Mouse (Mus musculus) thymus, postnatal 14 days (tissue): ENCODE results near the gene 4930449I24Rik.
A peak's percentile ranks its signal among the peaks of the same experiment; 100 is the strongest.
"Not testable (repeated sequence)": the region's sequence is repeated elsewhere in the genome, so short reads cannot be mapped to it uniquely, and the experiment has no call there.

Source experiments
- DNase-seq: peaks from one replicate; pipeline ENCODE4 v3.0.0; 2021

The 4930449I24Rik gene

DNA sequence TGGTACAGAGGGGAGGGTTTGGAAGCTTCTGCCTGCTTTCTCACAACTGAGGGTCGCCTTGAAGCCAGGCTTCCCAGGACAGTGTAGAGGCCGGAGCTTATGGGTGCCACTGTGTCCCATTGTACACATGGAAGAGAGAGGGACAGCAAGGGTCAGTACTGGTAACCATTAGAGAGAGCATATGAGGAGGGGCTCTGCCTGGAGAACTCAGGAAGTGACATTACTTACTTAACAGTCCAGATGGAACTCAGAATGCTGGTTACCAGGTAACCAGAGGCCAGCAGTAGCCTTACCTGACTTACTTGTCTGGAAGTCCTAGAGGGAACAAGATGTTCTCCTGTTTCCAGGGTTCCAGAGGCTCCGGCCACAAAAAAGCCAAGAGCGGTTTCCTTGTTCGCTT lies at the start of gene 4930449I24Rik:
Gene 4930449I24Rik, plus strand, starts transcription at position 301 of the 400 bp plus-strand sequence.
- DNase-seq, result not testable (repeated sequence)

DNA sequence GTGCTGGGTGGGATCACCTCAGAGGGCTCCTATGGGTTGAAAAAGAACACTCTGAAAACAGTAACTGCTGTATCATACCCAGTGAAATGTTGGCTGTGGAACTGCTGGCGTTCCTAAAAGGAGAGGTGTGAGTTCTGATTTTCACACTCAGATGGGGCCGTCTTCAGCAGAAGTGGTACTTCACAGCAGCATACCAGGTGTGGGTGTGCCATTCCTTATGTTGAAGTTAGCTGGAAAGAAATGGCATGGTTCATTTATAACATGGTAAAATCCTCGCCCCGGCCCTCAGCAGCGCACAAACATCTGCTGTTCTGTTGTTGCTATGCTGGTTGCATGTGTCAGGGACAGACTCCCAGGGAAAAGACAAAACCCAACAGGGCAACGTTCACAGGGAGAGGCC lies 48.6 kb upstream of the 4930449I24Rik start:
- DNase-seq, result no peak

DNA sequence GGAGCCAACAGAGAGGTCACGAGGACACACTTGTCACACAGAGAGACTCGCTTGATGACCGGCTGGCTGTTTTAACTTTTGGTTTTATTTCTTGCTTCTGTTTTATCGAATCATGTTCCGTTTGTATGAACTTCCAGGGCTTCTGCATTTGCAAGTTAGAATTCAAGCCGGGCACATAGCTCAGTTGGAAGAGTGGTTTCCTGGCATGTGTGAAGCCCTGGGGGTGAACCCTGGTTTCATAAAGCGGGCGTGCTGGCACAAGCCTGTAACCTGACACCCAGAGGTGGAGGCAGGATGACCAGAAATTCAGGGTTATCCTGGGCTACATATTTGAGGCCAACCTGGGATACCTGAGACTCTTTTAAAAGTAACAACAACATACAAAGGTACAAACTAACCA lies 40.6 kb upstream of the 4930449I24Rik start:
- no peak for DNase-seq

DNA sequence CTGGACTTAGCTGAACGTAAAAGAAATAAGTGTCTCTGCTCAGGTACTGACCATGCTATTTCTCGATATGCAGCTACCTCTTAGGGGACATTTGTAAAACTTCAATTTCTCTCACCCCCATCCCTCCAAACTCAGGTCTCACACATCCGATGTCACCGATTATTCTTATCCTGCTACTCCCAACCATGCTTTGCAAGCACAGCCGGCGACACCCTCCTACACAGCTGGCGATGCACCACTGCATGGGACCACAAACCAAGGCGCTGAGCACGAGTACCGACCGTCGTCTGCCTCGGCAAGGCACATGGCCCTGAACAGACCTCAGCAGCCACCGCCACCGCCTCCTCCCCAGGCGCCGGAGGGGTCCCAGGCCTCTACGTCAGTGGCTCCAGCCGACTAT lies 35.5 kb upstream of the 4930449I24Rik start:
- no peak for DNase-seq

DNA sequence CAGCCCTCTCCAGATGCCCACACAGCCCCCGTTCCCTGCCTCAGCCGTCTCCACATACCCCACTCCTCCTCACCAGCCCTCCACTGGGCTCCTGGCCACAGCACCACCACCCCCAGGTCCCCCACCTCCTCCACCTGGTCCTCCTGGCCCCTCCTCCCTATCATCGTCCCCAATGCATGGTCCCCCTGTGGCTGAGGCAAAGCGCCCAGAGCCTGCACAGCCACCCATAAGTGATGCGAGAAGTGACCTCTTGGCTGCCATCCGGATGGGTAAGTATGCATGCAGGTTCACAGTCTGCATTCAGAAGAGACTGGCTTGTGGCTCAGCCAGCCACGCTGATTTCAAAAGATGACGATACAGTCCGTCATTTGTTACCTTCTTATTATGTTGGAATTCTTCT lies 33.9 kb upstream of the 4930449I24Rik start:
- no peak for DNase-seq

DNA sequence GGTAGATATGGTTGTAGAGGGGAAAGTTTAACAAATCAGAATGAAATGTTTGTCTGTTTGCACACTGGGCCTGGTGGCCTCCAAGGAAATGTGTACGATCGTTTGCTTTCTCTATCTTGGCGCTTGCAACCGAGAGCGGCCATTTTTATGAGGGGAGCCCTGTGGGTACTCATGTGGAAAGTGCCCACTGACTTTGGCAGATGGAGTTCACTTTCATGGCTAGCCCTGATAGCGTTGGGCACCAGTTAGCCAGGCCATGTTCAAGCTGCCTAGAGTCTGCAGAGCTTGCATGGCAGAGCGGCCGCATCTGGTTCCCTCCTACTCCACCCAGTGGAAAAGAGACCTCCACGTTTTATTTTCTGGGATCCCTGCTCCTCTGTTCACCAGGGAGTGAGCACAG lies 31.4 kb upstream of the 4930449I24Rik start:
- DNase-seq, result no peak

DNA sequence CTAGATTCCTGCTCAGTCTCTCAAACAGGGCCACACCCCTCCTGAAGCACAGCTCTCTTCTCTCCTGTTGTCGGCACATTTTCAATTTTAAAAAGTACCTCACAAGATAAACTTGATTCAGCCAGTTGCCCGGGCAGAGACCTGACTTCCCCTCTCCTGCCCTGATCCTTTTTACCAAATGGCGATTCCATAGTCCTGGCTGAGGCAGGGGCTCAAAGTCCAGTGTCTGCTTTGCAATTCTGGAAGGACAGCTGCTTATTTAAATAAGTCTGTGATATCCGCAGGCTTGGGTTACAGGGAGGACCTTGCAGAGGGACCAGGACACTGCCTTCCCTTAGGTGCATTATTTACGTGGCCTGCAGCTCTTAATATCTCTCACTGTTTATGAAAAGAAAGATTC lies 30.9 kb upstream of the 4930449I24Rik start:
- no peak for DNase-seq

DNA sequence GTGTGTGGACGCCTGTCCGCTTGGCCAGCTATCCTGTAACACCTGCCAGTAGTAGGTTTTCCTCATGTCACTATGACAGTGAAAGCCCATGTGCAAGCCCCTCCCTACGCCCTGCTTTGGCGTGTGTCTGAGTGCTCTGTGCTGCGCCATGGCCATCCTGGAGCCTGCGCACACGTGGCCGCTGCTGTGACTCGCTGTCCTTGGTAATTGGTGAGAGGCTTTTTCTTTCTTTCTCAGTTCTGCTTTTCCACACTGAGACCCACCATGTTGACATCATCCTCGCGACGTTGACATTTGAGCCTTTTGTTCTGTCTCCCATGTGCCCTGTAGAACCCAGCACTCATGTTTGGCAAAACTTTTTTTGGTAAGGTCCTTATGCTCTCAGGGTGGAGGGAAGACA lies 30.4 kb upstream of the 4930449I24Rik start:
- DNase-seq, result no peak

DNA sequence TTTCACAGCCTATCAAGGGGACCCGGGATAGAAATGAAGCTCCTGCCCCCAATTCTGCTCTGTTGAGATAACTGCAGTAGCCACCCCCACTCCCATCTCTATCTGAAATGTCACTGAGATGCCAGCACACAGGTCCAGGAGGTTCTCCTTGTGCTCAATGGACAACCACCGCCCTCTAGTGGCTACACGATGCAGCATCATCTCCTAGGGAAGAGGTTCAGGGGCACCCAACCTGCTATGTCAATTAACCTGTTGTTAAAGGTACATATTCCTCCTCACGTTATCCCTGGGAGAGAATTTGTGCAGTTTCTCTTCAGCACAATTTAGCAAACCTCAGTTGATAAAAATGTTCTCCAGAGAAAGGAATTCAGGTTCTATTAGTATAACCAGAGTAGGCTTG lies 22.6 kb upstream of the 4930449I24Rik start:
- peak; percentile 16 for DNase-seq

DNA sequence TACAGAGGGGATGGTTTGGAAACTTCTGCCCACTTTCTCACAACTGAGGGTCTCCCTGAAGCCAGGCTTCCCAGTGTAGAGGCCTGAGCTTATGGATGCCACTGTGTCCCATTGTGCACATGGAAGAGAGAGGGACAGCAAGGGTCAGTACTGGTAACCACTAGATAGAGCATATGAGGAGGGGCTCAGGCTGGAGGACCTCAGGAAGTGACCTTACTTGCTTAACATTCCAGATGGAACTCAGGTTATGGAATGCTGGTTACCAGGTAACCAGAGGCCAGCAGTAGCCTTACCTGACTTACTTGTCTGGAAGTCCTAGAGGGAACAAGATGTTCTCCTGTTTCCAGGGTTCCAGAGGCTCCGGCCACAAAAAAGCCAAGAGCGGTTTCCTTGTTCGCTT lies 20.5 kb upstream of the 4930449I24Rik start, which contains the start of gene Gm6408:
Gene Gm6408, plus strand, starts transcription at position 301 of the 400 bp plus-strand sequence.
- DNase-seq, result not testable (repeated sequence)

DNA sequence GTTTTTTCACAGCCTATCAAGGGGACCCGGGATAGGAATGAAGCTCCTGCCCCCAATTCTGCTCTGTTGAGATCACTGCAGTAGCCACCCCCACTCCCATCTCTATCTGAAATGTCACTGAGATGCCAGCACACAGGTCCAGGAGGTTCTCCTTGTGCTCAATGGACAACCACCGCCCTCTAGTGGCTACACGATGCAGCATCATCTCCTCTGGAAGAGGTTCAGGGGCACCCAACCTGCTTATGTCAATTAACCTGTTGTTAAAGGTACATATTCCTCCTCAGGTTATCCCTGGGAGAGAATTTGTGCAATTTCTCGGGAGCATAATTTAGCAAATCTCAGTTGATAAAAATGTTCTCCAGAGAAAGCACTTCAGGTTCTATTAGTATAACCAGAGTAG lies 13.2 kb upstream of the 4930449I24Rik start:
- peak; percentile 40 for DNase-seq

DNA sequence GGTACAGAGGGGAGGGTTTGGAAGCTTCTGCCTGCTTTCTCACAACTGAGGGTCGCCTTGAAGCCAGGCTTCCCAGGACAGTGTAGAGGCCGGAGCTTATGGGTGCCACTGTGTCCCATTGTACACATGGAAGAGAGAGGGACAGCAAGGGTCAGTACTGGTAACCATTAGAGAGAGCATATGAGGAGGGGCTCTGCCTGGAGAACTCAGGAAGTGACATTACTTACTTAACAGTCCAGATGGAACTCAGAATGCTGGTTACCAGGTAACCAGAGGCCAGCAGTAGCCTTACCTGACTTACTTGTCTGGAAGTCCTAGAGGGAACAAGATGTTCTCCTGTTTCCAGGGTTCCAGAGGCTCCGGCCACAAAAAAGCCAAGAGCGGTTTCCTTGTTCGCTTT lies 11.1 kb upstream of the 4930449I24Rik start, which contains the start of gene Gm6370:
Gene Gm6370, plus strand, starts transcription at position 301 of the 400 bp plus-strand sequence.
- DNase-seq, result not testable (repeated sequence)

DNA sequence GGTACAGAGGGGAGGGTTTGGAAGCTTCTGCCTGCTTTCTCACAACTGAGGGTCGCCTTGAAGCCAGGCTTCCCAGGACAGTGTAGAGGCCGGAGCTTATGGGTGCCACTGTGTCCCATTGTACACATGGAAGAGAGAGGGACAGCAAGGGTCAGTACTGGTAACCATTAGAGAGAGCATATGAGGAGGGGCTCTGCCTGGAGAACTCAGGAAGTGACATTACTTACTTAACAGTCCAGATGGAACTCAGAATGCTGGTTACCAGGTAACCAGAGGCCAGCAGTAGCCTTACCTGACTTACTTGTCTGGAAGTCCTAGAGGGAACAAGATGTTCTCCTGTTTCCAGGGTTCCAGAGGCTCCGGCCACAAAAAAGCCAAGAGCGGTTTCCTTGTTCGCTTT lies 11.6 kb downstream of the 4930449I24Rik start, which contains the start of gene Gm3402:
Gene Gm3402, plus strand, starts transcription at position 301 of the 400 bp plus-strand sequence.
- not testable (repeated sequence) for DNase-seq

DNA sequence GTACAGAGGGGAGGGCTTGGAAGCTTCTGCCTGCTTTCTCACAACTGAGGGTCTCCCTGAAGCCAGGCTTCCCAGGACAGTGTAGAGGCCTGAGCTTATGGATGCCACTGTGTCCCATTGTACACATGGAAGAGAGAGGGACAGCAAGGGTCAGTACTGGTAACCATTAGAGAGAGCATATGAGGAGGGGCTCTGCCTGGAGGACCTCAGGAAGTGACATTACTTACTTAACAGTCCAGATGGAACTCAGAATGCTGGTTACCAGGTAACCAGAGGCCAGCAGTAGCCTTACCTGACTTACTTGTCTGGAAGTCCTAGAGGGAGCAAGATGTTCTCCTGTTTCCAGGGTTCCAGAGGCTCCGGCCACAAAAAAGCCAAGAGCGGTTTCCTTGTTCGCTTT lies 23.3 kb downstream of the 4930449I24Rik start, which contains the start of gene Gm3404:
Gene Gm3404, plus strand, starts transcription at position 301 of the 400 bp plus-strand sequence.
- not testable (repeated sequence) for DNase-seq

DNA sequence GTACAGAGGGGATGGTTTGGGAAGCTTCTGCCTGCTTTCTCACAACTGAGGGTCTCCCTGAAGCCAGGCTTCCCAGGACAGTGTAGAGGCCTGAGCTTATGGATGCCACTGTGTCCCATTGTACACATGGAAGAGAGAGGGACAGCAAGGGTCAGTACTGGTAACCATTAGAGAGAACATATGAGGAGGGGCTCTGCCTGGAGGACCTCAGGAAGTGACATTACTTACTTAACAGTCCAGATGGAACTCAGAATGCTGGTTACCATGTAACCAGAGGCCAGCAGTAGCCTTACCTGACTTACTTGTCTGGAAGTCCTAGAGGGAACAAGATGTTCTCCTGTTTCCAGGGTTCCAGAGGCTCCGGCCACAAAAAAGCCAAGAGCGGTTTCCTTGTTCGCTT lies 35.1 kb downstream of the 4930449I24Rik start, which contains the start of gene Gm3409:
Gene Gm3409, plus strand, starts transcription at position 301 of the 400 bp plus-strand sequence.
- DNase-seq, result not testable (repeated sequence)
